Mouse (Mus musculus) E14TG2a.4 (cell line): ENCODE measurements around the gene Robo1.

Experiments used
- CTCF ChIP-seq: conservative IDR thresholded peaks from 2 replicates; pipeline ENCODE4 v1.5.1; 2014; ENCODE audit warnings: low read length
- NANOG ChIP-seq: IDR thresholded peaks from 2 replicates; pipeline ENCODE4 v1.6.1; 2014; ENCODE audit warnings: borderline replicate concordance, low read length, mixed read lengths
- POU5F1 ChIP-seq: IDR thresholded peaks from 2 replicates; pipeline ENCODE4 v1.6.1; 2014; ENCODE audit warnings: low read length, borderline replicate concordance

DNA sequence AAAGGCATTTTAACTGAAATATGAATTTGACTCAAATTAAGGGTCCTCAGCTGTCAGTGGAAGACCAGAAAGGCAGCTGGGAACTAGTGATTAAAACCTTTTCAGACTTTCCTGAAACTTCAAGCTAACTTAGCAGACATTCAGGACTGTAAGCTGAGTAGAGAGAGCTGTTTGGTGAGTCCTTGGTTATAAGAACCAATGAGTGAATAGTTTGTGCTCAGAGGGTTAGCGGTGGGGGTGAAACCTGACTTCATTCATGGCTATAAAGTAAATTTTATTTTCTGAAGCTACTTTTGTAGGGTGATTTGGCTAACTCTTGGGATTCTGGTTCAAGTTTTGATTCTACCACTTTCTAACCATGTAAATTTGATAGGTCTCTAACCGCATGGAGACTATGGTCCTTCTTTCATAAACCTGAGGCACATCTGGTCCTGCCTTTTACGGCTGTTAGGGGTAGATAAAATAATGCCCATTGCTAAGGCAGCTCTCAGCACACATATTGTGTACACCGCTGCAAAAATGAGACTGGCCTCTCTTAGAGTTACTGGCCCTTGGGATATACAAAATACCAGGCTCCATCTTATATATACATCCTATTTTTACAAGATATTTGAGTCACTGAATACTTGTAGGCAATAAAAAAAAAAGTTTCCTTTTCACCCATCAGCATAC, 225.9 kb downstream of the Robo1 start:
- TF ChIP-seq CTCF = no peak
- TF ChIP-seq NANOG = no peak
- TF ChIP-seq POU5F1 = no peak
